Mouse (Mus musculus) adrenal gland, adult 2 months (tissue): ENCODE measurements around the gene Stxbp4. TPM values are rescaled to one million over a fixed set of nuclear protein-coding genes. Genes with fewer than 3 reads are reported as not detected.

Experiments used
- DNase-seq: peaks from one replicate; pipeline ENCODE4 v3.0.0; 2021
- polyA plus RNA-seq: library from polyadenylated mRNA; depleted of rRNA; stranded (reverse); fragments of >200 nt; gene quantifications from 2 replicates; pipeline ENCODE4 v1.2.3, GENCODE M21; 2012
- total RNA-seq, 2 experiments: library from RNA; stranded (reverse); gene quantifications; 2 replicates each; pipeline ENCODE4 v1.2.3; 2021

The Stxbp4 gene
- total and polyA plus RNA-seq, 3 experiments: 2.0 to 12.0 (median 8.4) TPM

DNA sequence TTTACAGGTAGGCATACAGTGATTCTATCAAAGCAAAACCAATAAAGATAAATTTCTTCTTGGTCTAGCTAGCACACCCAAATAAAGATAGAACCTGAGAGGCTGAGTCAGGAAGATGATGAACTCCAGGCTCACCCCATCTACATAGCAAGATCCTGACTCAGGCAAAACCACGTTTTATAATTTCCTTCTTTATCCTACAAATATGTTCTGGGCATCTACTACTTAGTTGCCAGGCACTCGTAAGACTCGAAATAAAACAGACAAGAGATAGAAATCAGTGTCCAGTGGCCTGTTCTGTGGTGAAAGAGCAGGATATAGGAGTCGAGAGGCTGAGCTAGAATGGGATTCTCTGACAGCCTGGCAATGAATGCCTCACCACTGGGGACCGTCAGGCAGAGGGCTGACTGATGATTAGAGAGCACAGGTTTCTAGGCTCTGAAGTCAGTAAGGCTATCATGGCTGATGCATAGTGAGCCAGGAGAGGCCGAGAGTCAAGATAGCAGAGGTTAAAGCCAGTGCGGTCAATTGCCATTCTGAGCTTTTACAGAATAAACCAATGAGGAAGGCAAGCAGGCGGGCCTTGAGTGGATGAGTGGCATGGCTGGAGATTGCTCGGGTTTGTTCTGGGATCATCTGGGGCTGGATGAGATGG is 12.5 kb upstream of the Stxbp4 start:
- no peak for DNase-seq

DNA sequence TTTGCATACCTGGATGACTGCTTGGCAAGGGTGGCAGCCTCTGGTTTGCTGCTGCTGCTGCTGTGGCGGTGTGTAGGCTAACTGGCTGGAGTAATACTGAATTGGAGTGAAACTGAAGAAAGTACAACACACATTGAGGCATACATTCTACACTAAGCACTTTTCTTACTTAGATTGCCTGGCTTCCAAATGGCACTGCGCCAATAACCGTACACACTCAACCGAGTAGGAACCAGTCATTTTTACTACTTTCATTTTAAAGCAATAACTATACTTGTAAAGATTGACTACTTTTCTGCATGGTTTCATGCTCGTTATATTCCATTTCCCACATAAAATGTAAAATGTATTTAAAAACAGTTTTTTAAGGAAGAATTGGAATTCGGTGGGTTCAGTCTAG is 11.9 kb upstream of the Stxbp4 start:
- DNase-seq: no peak

- DNase-seq: peak; percentile 68
Measured at GRCm38 (mm10) chr11:90638312-90638830, 487 bp upstream of the Stxbp4 start.

GRCm38 (mm10) chr11:90634661-90635060 is 3.2 kb downstream of the Stxbp4 start:
- no peak for DNase-seq

GRCm38 (mm10) chr11:90632480-90632879 is 5.4 kb downstream of the Stxbp4 start:
- DNase-seq: no peak

- no peak for DNase-seq
Measured at GRCm38 (mm10) chr11:90627751-90628150, 10.1 kb downstream of the Stxbp4 start.

- no peak for DNase-seq
Measured at GRCm38 (mm10) chr11:90625174-90625573, 12.7 kb downstream of the Stxbp4 start.

DNA sequence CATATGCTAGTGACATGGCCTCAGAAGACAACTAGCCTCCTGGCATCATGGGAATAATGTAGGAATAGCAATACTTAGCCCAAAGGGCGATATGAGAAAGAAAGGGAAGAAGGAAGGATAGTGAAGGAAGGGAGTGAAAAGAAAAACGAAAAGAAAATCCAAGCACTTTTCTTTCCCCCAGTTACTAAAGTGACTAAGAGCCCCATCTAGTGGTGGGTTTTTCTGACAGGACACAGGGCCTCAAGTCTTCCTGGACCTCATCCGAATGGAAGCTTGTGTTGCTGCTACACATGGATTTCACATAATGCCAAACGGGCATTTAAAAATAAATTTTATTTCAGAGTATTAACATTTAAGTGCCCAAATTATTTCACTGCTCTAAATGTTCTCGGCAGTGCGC is 14.4 kb downstream of the Stxbp4 start:
- DNase-seq: no peak

DNA sequence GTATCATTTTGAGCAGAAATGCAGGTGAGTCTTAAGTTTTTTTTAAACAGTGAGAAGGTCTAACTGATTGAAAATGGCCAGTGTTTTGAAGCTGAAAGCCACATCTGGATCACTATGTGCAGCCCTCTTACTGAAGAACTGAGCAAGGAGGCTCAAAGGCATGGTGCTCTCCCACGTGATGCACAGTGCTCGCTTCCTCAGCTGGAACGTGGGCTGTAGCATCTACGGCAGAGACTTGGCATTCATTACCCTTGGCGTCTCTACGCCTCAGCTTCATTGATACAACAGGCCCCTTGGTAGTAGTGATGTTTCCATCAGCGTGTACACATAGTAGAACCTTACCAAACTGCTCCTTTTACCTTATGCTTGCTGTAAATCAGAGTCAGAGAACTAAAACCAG is 15.4 kb downstream of the Stxbp4 start:
- no peak for DNase-seq

DNA sequence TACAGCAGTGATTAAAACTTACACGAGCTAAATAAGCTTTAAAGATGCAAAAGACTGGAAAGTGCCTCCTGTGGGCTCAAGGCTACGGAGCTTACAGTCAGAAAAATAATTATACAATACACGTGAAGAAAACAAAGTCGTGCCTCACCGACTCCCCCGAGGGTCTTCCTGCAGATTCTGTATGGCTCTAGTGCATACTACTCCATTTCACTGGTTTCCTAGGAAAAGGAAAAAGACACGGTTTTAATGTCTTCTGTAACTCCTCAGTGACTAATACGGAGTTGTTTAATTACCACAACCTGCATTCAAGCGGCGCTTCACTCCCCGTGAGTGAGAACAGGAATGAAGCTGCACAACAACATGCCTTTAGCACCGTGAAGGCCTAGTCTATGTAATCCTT is 15.8 kb downstream of the Stxbp4 start:
- DNase-seq: no peak

DNA sequence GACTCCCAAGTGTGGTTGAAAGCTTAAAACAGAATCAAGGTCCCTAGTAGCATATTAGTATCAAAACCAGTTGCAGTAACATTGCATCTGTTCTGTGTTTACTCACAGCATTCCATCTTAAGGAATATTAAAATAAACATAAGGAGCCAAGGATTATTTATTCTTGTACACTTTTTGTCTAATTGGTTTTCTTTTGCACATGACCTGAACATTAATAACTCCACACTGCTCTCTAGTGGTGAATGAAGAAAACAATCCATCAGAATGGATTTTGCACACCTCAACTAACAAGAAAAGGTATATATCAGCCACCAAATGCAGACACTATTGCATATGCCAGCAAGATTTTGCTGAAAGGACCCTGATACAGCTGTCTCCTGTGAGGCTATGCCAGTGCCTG is 21.5 kb downstream of the Stxbp4 start:
- DNase-seq: no peak

DNA sequence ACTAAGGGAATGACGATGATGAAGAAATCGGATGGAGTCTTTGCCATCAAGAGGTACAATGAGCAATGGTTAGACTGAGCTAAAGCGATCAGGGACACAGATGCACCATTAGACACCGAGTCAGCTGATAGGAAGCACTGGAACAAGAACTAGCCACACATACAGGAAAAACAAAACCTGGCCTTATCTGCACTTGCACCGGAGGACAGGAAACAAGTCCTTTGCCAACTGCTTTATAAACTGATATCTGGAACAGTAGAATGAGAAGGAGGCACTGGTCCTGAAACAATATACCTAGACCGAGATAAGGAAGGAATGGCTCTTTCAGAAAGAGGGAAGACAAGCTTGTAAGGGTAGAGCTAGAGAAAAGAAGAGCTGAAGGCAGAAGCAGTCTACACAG is 23.1 kb downstream of the Stxbp4 start:
- no peak for DNase-seq

GRCm38 (mm10) chr11:90612118-90612517 is 25.8 kb downstream of the Stxbp4 start:
- no peak for DNase-seq

GRCm38 (mm10) chr11:90603066-90603465 is 34.8 kb downstream of the Stxbp4 start:
- no peak for DNase-seq

- DNase-seq: no peak
Measured at GRCm38 (mm10) chr11:90595826-90596225, 42.1 kb downstream of the Stxbp4 start.

DNA sequence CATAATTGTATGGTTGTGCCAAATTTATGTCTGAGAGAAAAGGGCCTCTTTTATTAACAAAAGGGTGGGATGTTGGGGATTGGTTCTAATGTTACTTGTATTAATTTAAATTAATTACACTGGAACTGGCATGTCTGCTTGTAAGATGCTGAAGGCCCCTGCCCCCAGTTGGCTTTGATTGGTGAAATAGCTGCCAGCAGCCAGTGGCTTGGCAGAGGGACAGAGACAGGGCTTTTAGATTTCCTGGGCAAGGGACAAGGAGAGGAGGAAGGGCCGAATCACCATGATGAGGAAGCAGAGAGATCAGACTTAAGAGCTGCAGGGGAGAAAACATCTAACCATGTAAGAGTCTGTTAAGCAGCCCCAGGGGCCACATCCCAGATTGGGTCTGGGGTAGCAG is 46.9 kb downstream of the Stxbp4 start:
- peak; percentile 13 for DNase-seq

- DNase-seq: peak; percentile 69
Measured at GRCm38 (mm10) chr11:90586203-90586602, 51.7 kb downstream of the Stxbp4 start.

DNA sequence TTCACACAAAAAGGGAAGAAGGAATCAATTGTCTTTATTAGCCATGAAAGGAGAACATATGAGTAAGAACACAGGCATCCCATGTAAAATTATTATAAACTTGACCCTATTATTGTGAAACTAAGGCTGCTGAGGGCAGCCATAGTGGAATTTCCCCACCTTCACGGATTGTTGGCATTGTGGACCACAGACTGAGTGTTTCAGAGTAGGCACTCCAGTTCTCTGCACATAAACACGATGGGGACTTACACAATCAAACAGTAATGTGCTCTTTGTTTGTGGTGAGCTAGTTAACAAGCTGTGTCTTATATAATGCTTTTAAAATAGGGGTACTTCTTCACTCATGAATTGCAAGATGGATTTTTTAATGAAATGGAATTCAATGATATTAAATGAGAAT is 52.1 kb downstream of the Stxbp4 start:
- no peak for DNase-seq

- DNase-seq: peak; percentile 5
Measured at GRCm38 (mm10) chr11:90577057-90577780, 60.7 kb downstream of the Stxbp4 start.

DNA sequence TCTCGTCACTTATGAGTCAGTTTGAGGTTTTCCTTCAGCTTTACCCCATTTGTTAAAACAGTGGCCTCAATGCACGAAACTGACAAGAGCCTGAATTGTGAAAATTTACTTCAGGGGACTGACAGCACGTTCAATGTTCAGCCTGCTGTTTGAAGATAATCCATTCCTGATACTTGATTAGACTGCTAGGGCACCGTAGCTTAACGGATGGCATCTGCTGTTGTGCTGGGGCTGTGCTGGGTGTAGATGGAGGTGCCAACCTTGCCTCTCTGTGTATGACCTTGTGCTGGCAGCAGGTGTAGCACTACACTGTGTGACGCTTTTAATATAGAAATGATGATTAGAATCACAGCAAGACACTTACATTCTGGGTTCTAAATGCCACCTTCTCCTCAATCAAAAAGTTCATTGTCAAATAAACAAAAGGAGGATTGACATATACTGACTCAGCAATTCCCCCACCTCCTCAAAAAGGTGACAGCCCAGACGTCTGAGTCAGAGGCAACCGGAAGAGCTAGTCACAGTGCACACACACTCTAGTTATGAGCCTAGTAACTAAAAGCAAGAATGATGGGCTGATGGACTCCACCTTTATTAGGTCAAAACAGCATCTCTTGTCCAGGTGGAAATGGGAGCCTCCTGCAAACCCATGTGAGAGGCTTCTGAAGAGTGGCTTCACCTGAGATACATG is 61.5 kb downstream of the Stxbp4 start:
- no peak for DNase-seq

GRCm38 (mm10) chr11:90575491-90576048 is 62.3 kb downstream of the Stxbp4 start:
- DNase-seq: no peak

DNA sequence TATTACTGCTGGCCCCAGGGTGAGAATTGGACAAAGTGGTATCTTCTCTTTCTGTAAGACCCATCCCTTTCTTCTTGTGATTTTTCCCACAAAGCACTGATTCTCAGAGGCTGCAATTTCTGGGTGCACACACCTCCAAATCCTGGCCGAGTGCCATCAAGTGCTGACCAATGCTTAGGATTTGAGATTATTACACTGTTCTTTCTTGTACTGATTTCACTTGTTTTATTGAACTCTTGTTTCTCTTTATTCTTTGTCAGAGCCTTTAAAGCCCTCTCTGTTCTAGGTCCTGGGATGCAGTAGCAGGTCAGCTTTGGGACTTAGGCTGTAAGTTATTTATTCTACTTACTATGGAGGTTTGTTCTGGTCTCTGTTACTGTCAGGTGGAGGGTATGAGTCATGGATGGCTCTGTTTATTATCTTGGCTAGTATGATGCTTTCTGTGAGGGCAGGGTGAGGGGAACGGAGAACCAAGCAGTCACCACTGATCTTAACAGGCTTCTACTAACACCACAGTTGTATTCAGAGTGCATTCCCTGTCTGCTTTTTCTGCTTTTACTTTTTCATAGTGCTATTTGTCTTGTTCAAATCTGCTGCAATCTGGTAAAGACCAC is 67.1 kb downstream of the Stxbp4 start:
- no peak for DNase-seq
